Mouse (Mus musculus) thymus, postnatal 25 days (tissue): ENCODE data around the gene Faf1.

Experiments
- DNase-seq: peaks from one replicate; pipeline ENCODE4 v3.0.0; 2022

Faf1 gene

DNA sequence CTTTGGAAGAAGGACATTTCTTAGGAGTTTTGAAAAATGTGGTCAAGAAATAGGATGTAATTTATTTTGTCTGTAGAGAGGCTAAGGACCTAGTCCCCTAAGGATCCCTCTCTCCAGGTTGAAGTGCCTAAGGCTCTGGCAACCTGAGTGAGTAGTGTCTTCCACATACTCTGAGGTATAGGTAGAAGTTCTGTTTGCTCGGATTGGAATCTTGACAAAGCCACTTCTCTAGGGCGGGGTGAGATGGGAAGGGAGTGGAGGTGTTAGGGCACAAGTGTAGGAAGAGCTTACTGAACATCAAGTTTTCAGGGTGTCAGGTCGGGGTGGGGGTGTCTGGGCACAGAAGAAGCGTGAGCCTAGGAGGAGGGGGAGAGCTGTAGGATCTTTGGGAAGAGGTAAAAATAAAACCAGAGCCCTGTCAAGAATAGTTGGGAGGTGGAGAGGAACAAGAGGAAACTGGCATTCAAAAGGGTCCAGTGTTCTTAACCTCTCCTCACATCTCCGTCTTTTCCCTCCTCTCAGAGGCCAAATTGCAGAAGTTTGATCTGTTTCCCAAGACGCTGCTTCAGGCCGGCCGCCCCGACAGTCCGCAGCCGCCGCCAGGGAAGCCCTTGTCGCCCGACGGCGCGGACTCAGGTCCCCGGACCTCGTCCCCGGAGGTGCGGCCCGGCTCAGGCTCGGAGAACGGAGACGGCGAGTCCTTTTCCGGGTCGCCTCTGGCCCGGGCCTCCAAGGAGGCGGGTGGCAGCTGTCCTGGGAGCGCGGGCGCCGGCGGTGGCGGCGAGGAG is 304.9 kb downstream of the Faf1 start:
- DNase-seq: no peak

DNA sequence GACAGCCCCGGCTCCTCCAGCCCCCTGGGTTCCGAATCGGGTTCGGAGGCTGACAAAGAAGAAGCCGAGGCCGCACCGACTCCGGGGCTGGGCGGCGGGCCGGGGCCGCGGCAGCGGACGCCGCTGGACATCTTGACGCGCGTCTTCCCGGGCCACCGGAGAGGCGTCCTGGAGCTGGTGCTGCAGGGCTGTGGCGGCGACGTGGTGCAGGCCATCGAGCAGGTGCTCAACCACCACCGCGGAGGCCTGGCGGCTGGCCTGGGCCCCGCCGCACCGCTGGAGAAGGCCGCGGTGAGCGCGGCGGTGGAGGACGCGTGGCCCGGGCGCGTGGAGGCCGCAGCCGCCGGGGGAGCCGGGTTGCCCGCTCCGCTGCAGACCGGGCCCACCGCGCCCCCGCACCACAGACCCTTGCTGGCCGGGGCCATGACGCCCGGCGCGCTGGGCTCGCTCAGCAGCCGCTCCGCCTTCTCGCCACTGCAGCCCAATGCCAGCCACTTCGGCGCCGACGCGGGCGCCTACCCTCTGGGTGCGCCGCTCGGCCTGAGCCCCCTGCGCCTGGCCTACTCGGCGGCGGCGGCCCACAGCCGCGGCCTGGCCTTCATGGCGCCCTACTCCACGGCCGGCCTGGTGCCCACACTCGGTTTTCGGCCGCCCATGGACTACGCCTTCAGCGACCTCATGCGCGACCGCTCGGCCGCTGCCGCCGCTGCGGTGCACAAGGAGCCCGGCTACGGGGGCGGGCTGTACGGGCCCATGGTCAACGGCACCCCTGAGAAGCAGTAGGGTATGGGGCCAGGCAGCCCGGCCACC is 305.7 kb downstream of the Faf1 start:
- DNase-seq: no peak

DNA sequence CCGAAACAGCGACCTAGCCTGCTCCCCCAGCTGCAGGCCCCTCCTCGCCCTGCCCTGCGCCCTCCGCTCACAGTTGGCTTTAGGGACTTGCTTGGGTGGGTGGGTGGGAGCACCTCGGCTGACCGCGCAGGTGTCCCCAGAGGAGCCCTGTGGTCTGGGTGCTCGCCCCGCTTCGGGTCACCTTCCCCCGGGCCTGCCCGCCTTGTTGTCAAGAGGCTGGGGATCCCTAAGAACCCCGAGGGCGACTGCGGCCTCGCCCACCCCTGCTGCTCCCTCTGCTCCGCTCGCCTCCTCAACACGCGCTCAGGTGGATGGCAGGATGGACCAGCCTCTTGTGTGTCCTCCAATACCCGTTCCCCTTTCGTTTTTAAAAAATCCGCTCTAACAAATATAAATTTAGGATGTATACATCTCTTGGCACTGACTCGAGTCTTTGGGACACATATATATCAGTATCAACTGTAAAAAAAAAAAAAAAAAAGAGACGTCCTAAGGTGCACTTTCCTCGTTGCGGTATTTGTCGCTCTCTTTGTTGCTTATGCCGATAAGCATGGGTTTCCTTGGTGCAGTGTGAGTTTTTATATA is 306.4 kb downstream of the Faf1 start:
- DNase-seq: no peak

DNA sequence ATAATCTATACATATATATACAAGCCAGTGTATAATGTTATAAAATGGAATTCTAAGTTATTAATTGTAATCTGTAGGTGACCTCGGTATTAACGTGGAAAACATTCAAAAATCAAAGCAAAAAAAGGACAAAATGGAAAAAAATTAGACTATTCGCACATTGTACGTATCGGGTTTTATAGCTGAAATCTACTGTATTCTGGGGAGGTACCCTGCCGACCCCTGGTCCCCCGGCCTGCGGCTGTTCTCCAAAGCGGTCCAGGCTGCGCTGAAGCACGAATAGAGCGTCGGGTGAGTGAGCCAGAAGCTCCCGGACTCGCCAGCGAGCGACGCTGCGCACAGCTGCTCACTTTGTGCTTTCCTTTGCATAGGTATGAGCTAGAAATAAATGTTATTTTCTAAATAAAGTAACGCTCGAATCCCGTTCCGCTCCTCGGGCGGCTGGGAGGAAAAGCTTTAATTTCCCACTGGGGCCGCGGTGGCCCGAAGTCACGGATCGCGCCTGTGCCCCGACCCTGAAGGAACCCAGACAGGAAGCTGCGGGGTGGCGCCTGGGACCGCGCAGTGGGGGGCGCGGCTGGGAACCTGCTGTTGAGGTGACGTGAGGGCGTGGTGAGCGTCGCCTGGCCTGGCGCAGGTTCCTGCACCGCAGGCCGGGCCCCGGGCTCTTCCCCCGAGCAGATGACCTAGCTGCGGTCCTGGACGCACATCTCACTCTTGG is 307.1 kb downstream of the Faf1 start:
- no peak for DNase-seq

DNA sequence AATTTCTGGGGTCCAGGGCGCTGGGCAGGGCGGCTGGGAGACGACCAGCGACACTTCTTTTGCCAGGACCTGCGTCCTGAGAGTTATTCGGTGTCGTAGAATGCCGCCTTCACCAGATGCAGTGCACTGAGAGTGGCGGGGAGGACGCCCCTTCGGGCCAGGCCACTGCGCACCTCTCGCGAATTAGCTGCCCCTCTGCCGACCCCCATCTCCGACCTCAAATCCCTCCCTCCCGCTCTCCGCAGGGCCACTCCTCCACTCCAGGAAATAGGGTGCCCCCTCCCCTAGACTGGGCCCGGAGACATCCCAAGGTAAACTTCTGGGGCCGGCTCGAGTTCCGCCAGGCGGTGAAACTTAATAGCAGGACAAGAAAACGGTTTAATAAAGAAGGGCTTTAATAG is 307.6 kb downstream of the Faf1 start:
- DNase-seq: no peak

DNA sequence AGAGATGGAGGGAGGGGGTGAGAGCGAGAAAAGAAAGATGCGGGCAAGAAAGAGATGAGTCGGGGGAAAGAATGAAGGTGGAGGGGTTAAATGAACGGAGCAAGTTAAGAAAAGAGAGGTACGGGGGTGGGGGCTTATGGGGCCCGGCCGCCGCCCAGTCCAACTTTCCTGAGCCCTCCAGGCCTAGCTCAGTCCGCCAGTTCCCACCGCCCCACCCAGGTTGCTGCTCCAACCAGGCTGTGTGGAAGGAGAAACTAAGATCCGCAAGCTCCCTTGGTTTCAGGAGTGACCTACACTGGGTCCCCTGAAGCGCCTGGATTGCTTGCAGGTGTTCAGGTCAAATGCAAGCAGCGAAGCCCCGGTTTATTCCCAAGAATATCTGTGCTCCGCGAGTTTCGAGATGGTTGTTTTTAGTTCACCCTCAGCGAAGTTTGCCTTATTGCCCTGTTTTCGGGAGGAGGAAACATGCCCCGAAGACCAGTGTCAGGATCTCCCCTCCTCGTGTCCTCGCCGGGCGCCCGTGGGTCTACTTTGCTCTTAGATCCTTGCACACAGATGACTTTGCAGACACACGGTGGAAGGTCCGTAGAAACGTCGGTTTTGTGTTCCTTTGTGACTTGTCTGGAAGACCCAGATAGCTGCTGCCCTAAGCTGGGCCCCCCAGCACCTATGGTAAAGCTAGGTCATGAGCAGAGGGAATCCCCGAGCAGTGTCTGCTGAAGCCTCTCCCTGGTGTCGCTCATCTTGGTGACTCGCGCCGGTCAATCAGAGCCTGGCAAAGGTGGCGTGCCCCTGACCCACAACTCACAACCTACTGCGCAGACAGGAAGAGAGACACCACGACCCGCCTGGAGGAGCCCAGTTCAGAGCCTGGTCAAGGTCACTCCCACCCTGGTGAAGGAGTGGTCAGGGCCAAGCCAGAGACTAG is 308.4 kb downstream of the Faf1 start:
- DNase-seq: no peak

DNA sequence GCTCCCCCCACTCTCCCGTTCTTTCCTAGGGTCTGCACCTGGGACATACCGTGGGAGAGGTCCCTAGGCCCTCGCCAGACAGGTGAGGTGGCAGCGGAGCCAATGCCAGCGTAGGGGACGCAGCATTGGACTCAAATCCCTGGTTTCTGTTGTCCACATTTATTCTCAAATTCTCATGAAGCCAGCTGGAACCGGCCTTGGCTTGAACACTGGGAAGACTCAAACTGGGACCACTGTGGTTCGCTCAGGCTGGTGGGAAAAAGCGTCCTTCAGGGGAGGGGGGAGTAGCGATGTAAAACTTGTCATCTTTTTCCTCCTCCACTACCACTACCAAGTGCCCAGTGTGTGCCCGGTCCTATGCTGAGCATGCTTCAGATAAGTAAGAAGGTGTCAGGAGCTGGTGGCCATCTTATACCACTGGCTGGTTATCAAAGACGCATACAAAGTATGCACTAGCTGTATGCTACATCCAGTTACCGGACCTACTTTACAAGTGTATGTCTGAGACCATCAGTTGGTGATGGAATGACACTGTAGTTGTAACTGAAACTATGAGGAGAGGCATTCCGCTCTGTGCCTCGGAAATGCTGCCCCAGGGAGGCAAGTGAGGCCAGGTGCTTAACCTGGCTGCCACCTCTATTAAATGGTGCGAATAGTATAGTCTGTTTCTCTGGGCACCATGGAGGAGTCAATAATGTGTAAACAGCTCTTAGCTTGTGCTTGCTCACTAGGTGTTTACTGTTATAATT is 309.2 kb downstream of the Faf1 start:
- no peak for DNase-seq

DNA sequence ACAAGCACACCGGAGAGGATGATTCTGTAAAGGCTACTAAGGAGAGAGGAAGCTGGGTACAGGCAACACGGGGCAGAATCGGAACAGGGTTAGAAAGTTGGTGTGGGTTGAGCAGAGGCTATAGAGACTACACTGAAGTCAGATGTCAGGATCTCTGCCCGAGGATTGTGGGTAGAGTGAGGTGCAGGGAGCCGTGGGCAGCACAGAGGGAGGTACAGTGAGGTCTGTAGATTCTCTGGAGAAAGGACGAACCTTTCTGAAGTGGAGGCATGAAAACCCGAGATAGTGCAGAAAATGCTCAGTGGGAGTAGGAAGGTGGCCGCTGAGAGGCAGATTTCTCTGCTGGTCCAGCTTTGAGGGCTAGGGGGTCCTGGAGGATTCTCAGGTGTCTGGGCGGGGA is 309.9 kb downstream of the Faf1 start:
- no peak for DNase-seq

DNA sequence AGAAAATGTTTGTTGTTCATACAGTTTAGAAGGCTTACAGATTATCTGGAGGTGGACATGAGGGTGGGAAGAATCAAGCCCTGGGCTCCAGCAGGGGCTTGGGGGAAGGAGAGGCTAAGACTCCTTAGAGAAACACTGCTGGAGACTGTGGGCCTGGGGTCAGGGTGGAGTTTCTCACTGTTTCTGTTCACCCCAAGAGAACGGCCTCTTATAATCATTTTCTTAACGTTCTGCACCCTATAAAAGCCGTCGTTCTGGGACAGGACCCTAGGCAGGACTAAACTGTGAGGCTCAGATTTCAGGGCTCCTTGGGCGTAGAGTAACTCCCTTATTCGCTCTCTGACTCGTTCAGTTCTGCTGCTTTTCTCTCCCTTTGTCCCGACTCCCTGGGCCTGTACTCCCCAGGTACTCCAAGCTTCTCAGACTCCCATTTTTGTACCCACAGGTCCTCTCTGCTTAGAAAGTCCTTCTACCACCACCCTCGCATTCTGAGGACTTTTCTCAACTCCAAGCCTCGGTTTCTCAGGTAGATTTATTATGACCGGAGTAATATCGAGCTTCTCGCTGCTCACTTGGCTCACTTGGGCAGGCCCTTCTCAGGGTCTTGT is 310.5 kb downstream of the Faf1 start:
- no peak for DNase-seq

DNA sequence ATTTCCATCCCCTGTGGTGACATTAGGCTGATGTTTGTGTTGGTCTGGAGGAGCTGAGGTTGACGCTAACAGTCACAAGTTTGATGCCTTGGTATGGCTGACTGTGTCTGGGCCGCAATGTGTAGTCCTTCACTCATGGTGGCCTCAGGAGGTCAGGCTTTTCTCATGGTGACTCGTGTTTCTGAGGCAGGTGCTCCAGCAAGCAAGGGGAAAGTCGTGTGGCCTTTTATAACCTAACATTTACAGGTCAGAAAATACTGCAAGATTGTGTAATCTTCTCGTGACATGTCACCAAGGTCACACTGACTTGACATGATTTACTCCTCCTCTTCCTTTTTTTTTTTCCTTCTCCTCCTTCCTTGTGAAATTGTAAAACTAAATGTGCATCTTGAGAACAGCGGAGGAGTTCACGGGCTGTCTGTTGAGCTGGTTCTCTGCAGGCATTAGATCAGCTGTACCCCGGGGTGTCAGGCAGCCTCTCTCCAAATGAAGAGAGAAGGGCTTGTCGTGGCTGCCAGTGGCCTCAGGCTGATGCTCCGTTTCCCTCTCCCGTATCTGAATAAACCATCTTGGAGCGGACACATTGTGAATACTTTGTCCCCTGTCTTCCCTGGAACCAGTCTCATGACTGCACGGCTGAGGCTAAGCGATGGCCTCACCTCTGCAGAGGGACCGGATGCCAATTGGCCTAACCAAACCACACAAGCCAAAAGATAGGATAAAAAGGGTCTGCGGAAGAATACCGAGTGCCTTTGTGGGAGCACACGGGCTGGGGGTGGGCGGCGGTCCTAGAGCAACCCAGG is 311.4 kb downstream of the Faf1 start:
- no peak for DNase-seq

DNA sequence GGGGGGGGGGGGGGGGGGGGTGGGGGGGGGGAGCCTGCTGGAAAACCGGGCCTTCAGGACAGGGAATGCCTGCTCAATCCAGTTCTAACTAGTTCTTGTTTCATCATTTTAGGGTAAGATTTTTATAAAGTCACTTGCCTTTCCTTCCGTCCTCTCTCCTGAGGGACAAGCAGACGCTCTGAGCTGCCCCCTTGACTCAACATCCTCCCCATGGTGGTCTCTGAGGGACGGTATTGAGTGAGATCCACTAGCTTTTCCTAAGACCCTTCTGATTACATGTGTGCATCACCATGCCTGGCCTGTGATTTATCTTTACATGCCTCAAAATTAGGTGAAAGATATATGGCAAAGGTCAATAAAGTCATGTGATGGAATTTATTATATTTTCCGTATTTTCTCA is 312.0 kb downstream of the Faf1 start:
- DNase-seq: no peak

DNA sequence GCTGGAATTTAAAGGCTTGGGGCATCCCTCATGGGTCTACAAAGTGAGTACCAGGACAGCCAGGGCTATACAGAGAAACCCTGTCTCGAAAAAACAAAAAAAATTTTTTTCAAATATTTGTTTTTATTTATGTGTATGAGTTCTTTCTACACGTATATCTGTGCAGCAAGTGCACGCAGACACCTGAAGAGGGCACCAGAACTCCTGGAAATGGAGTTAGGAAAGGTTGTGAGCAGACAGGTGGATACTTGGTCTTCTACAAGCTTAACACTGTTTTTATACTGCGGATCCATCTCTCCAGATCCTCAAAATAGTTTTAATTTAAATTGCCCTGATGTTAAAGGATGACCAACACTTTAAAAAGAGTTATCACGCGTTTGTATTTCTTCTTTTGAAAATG is 312.8 kb downstream of the Faf1 start:
- DNase-seq: no peak

DNA sequence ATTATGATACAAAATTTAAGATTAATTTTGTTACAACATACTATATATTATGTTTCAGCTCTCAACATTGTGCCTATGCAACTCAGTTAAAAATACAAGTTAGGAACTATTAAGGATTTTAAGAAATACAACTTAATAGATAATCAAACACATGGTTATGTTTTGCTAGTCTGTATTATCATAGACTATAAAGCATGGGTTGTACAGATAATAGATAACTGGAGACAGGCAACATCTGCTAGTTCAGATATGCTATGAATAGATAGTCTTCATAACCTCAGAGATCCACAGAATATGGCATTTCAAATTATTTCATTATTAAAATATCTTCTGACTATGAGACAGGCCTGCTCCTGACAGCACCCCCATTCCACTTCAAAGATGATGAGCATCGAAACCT is 329.7 kb downstream of the Faf1 start:
- DNase-seq: no peak
